Mouse (Mus musculus): ENCODE data around the gene Pcsk5. TPM values are rescaled to one million over a fixed set of nuclear protein-coding genes. Genes with fewer than 3 reads are reported as not detected.
A peak's percentile ranks its signal among the peaks of the same experiment; 100 is the strongest.

The Pcsk5 gene
- polyA plus RNA-seq, 1 experiment from 2014 or later, result 9.6 TPM

DNA sequence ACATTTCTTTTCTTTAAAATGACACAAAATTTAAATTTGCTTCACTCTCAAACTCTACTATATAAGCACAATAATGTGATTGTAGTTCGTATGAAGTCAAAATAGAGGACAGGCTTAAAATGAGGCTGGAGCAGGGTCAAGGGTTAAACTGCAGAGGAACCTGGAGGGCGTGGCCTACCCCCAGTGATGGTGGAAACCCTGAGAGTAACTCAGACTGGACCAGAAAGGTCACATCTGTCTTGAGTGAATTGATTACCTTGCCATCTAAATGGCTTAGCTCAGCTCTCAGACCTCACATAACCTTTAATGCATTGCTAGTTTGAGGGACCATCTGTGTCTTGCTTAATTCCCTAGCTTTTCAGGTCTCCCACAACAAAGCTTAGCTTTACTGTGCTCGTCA is 323.0 kb downstream of the Pcsk5 start:
- no peaks in the 10 kb centered on the region for H3K27me3 ChIP-seq (ENCODE audit: poor library complexity, severe bottlenecking)
- 64% methylated on average over 3 of the region's 3 CpGs for WGBS
- 0 out of 2 replicates have a peak, but pooled peaks cover 4% of the 10 kb centered on the region for H3K4me1 ChIP-seq
- H3K36me3 ChIP-seq (replicated peaks), result no peaks in the 10 kb centered on the region
- no peak overlapping the region for H3K4me3 ChIP-seq
- no peaks in the 10 kb centered on the region for H3K9me3 ChIP-seq
- no peak overlapping the region for H3K27ac ChIP-seq
- DNase-seq (ENCODE audit: extremely low spot score, low spot score), result no peak

DNA sequence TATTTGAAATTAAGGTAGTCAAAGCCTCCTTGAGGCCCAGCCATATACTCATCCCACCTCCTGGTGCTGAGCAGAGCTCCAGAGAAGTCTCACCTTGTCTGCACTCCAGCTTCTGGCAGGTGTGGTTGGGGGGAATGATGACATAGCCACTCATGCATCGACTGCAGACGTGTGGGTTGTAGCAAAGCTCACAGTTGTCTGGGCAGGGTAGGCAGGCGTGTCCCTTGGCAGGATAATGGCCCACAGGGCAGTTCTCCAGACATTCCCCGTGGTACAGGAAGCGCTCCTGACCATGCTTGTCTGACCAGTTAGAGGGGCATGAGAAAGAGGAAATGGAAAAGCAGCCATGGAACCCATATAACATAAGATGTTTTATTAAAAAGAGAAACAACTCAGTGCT is 326.1 kb downstream of the Pcsk5 start:
- WGBS, result 88% methylated on average over 5 of the region's 5 CpGs

GRCm38 (mm10) chr19:17504212-17504611 is 333.2 kb downstream of the Pcsk5 start:
- no peaks in the 10 kb centered on the region for H3K27me3 ChIP-seq (ENCODE audit: poor library complexity, severe bottlenecking)
- no peak overlapping the region for H3K4me3 ChIP-seq
- no peaks in the 10 kb centered on the region for H3K4me1 ChIP-seq
- H3K36me3 ChIP-seq (replicated peaks), result no peaks in the 10 kb centered on the region
- H3K9me3 ChIP-seq, result no peaks in the 10 kb centered on the region
- no peak for DNase-seq (ENCODE audit: extremely low spot score, low spot score)
- 64% methylated on average over 6 of the region's 6 CpGs for WGBS
- H3K27ac ChIP-seq, result no peak overlapping the region

More for the DNA sequence above, 326.1 kb downstream of the Pcsk5 start:
- Histone ChIP-seq H3K9me3 (no peaks in the 10 kb centered on the region), H3K4me3 (no peak overlapping the region), H3K27ac (no peak overlapping the region), H3K27me3 (ENCODE audit: poor library complexity, severe bottlenecking) (no peaks in the 10 kb centered on the region), H3K4me1 (0 out of 2 replicates have a peak, but pooled peaks cover 4% of the 10 kb centered on the region), H3K36me3 (replicated peaks) (no peaks in the 10 kb centered on the region)
- no peak for DNase-seq (ENCODE audit: extremely low spot score, low spot score)

DNA sequence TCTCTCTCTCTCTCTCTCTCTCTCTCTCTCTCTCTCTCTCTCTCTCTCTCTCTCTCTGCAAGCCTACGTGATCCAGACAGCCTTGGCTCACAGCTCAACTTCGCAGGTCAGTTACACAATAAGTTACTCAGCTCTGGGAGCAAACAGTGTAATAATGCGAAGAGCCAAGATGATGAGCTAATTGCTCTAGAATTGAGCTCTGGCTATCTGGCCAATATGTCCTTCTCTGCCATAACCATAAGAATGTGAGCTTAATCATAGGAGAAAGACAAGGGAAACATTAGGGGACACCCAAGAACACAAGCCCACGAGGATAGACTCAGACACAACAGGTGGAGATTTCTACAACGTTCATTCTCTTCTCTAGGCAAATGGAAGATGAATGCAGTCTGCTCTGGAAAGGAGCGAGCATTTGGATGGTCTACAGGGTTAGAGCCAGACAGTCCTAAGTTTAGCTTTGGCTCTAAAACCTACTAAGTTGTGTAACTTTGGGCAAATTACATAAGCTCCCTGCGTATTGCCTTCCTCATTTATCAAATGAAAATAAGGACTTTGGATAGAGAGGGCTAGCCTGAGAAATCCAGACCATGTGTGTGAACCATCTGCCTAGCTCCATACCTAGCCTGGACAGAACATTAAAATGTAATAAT is 338.7 kb downstream of the Pcsk5 start:
- no peaks in the 10 kb centered on the region for H3K9me3 ChIP-seq
- no peaks in the 10 kb centered on the region for H3K27me3 ChIP-seq (ENCODE audit: poor library complexity, severe bottlenecking)
- no peak overlapping the region for H3K4me3 ChIP-seq
- DNase-seq (ENCODE audit: extremely low spot score, low spot score), result no peak
- no peak overlapping the region for H3K27ac ChIP-seq
- no peaks in the 10 kb centered on the region for H3K4me1 ChIP-seq
- no peaks in the 10 kb centered on the region for H3K36me3 ChIP-seq (replicated peaks)
- 90% methylated on average over 7 of the region's 7 CpGs for WGBS

- Histone ChIP-seq H3K27ac (no peak overlapping the region), H3K4me1 (peaks cover 20% of the 10 kb centered on the region), H3K27me3 (ENCODE audit: poor library complexity, severe bottlenecking) (no peaks in the 10 kb centered on the region), H3K36me3 (replicated peaks) (no peaks in the 10 kb centered on the region), H3K4me3 (no peak overlapping the region), H3K9me3 (no peaks in the 10 kb centered on the region)
- 91% methylated on average over 1 of the region's 1 CpGs for WGBS
- no peak for DNase-seq (ENCODE audit: extremely low spot score, low spot score)
Measured at GRCm38 (mm10) chr19:17496131-17496530, 341.3 kb downstream of the Pcsk5 start.

- Histone ChIP-seq H3K4me3 (no peak overlapping the region; the same call in 1 of the 2 replicates), H3K36me3 (replicated peaks) (no peaks in the 10 kb centered on the region), H3K9me3 (no peaks in the 10 kb centered on the region), H3K27ac (peak overlapping the region; percentile 74), H3K27me3 (ENCODE audit: poor library complexity, severe bottlenecking) (no peaks in the 10 kb centered on the region), H3K4me1 (peaks cover 40% of the 10 kb centered on the region)
- peak; percentile 56 for DNase-seq (ENCODE audit: extremely low spot score, low spot score)
- WGBS, result 35% methylated on average over 9 of the region's 9 CpGs
Measured at GRCm38 (mm10) chr19:17491822-17492544, 345.4 kb downstream of the Pcsk5 start.

GRCm38 (mm10) chr19:17491322-17491721 is 346.1 kb downstream of the Pcsk5 start:
- Histone ChIP-seq H3K36me3 (replicated peaks) (no peaks in the 10 kb centered on the region), H3K27me3 (ENCODE audit: poor library complexity, severe bottlenecking) (no peaks in the 10 kb centered on the region), H3K4me1 (peaks cover 40% of the 10 kb centered on the region), H3K4me3 (no peak overlapping the region), H3K9me3 (no peaks in the 10 kb centered on the region), H3K27ac (peak overlapping the region; percentile 74)
- WGBS, result 63% methylated on average over 3 of the region's 3 CpGs
- DNase-seq (ENCODE audit: extremely low spot score, low spot score), result no peak

DNA sequence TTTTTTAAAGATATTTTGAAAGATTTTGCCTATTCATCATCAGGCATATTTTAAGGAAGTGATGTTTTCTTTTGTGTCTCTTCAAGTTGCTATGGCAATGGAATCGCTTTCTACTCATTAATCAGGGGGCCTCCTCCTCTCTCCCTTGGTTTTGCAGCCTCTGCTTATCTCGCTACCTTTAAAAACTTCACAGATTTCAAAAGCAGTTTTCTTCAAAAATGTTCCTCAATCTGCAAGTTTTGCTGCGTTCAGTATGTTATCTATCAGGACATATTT is 347.6 kb downstream of the Pcsk5 start:
- no peaks in the 10 kb centered on the region for H3K27me3 ChIP-seq (ENCODE audit: poor library complexity, severe bottlenecking)
- H3K36me3 ChIP-seq (replicated peaks), result no peaks in the 10 kb centered on the region
- peak overlapping the region; percentile 74; the same call in 1 of the 2 replicates for H3K27ac ChIP-seq
- 83% methylated on average over 3 of the region's 3 CpGs for WGBS
- no peaks in the 10 kb centered on the region for H3K9me3 ChIP-seq
- no peak overlapping the region for H3K4me3 ChIP-seq
- H3K4me1 ChIP-seq, result peaks cover 40% of the 10 kb centered on the region
- no peak for DNase-seq (ENCODE audit: extremely low spot score, low spot score)

GRCm38 (mm10) chr19:17489041-17489865 is 348.2 kb downstream of the Pcsk5 start:
- Histone ChIP-seq H3K36me3 (replicated peaks) (no peaks in the 10 kb centered on the region), H3K27ac (0 out of 2 replicates have a peak overlapping the region, but pooled peaks have one; percentile 10), H3K4me1 (peaks cover 40% of the 10 kb centered on the region), H3K4me3 (no peak overlapping the region), H3K27me3 (ENCODE audit: poor library complexity, severe bottlenecking) (no peaks in the 10 kb centered on the region), H3K9me3 (no peaks in the 10 kb centered on the region)
- WGBS, result 89% methylated on average over 17 of the region's 17 CpGs
- no peak for DNase-seq (ENCODE audit: extremely low spot score, low spot score)

- WGBS, result 81% methylated on average over 6 of the region's 6 CpGs
- Histone ChIP-seq H3K27me3 (ENCODE audit: poor library complexity, severe bottlenecking) (no peaks in the 10 kb centered on the region), H3K9me3 (no peaks in the 10 kb centered on the region)
Measured at GRCm38 (mm10) chr19:17482126-17482790, 355.2 kb downstream of the Pcsk5 start.

GRCm38 (mm10) chr19:17479471-17479870 is 358.0 kb downstream of the Pcsk5 start:
- Histone ChIP-seq H3K9me3 (no peaks in the 10 kb centered on the region), H3K27me3 (ENCODE audit: poor library complexity, severe bottlenecking) (no peaks in the 10 kb centered on the region), H3K27ac (no peak overlapping the region), H3K36me3 (replicated peaks) (no peaks in the 10 kb centered on the region), H3K4me3 (no peak overlapping the region), H3K4me1 (no peaks in the 10 kb centered on the region)
- DNase-seq (ENCODE audit: extremely low spot score, low spot score), result no peak
- 94% methylated on average over 5 of the region's 5 CpGs for WGBS

More at GRCm38 (mm10) chr19:17482126-17482790, 355.2 kb downstream of the Pcsk5 start:
- DNase-seq (ENCODE audit: extremely low spot score, low spot score), result no peak
- Histone ChIP-seq H3K27ac (no peak overlapping the region), H3K4me3 (no peak overlapping the region), H3K36me3 (replicated peaks) (no peaks in the 10 kb centered on the region), H3K4me1 (no peaks in the 10 kb centered on the region)

GRCm38 (mm10) chr19:17476021-17476420 is 361.4 kb downstream of the Pcsk5 start:
- Histone ChIP-seq H3K27me3 (ENCODE audit: poor library complexity, severe bottlenecking) (no peaks in the 10 kb centered on the region), H3K27ac (no peak overlapping the region), H3K4me1 (peaks cover 16% of the 10 kb centered on the region; the same call in 1 of the 2 replicates), H3K4me3 (no peak overlapping the region), H3K9me3 (no peaks in the 10 kb centered on the region), H3K36me3 (replicated peaks) (no peaks in the 10 kb centered on the region)
- WGBS, result 93% methylated on average over 5 of the region's 5 CpGs
- no peak for DNase-seq (ENCODE audit: extremely low spot score, low spot score)

Measured in forebrain, embryonic 10.5 days (tissue).